Mouse (Mus musculus) adrenal gland, adult 2 months (tissue): ENCODE measurements at regions not wholly inside any gene's neighbourhood (a gene's known extent, or its start where the extent isn't known, plus 50 kb on each side); places are given as distances from the start of the nearest gene placed in this dataset.

Experiments
- DNase-seq: peaks from one replicate; pipeline ENCODE4 v3.0.0; 2021

DNA sequence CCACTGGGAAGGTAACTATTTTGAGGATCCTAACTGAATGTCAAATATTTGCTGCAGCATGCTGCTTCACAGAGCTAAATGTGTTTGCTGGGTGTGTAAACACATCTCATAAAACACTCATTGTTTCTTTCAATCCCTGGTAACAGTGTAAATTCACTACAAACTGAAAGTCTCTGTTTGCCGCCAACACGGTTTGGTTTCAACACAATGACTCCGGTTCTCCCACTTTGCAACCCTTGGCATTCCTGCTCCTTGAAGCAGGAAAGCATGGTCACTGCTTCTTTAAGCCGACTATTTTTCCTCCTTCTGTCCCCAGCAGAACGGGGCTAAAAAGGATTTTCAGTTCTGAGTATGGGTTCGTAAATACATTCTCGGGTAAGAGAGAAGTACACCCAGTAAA is 328.3 kb downstream of the Klf6 start:
- no peak for DNase-seq

DNA sequence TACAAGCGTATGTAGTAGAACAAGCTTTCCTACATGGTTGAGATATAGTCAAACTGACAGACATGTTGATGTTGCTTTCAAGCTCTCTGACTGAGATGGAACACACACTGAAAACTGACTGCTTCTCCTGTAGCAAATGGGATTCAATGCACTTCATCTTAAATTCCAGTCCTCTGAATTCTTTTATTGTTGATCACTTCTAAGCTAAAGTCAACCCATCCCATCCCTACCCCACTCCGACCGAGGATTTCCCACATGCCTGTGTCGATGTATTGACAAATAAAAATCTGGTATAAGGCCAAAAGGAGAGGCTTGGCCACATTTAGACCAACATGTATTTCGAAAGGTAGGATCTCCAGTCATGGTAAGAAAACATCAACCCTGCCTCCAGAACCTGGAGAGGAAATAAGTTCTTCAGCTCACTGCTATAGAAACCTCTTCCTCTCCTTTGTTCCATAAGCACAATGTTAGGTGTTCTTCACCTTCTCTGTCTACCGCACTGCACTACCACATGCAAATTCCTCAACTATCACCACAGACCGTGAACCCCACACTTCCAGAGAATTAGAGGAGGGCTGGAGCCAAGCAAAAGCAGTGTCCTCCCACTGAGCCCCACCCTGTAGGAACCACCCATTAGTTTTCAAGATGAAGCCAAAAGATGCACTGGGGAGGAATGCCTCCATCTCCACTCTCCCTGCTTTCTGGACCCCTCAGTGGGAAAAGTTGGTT is 330.1 kb downstream of the Klf6 start:
- no peak for DNase-seq

DNA sequence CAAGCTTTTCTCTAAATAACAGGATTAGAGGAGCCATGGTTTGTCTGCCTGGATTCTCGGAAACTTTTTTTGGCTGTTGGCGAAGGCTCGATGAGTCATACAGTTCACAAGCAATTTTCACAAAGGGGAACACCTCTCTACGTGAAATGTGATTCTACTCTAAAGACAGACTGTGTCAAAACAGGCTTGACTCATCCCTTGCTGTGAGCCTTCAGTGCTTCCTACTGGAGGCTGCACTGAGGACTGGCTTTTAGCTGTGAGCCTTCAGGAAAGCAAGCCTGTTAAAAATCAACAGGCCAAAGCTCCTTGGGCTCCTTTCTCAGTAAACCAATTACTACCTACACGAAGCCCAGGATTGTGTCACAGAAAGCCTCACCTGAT is 330.6 kb downstream of the Klf6 start:
- DNase-seq: peak; percentile 21

GRCm38 (mm10) chr13:6196690-6197089 is 335.4 kb downstream of the Klf6 start:
- DNase-seq: no peak

DNA sequence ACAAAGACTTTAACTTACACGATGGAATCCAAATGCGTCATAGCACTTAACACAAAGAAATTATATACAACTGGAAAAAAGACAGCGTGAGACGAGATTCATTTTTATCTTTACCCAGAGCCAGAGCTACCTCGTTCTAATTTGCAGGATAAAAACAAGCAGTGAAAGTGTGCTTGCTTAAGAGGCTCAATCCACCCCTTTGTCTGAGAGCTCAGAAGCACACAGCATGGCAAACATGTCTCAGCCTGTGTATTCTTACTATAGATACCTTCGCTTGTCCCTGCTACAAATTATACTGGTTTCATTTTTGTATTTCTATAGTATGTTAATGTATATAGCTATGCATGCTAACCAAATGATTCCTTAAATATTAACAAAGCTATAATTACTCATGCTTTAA is 337.8 kb downstream of the Klf6 start:
- DNase-seq: no peak

GRCm38 (mm10) chr13:6201516-6201915 is 340.2 kb downstream of the Klf6 start:
- DNase-seq: no peak

- no peak for DNase-seq
Observed at GRCm38 (mm10) chr13:6204801-6205200, 343.1 kb upstream of the Pitrm1 start.

DNA sequence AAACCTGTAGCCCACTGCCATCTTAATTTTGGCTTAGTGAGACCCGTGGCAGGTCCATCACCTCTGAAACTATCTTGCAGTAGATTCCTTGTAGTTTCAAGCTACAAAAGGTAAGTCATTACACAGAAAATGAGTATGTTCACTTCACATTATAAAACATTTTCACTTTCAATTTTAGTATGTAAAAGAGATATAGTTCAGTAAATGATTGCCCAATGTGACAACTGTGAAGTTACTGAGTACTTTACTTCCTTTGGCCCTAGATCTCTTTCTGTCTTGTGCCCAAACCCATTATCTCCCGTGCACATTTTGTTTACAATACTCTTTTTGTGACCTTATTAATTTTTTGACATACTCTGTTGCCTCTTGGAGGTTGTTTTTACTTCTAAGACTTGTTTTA is 335.4 kb upstream of the Pitrm1 start:
- DNase-seq: no peak

GRCm38 (mm10) chr13:6214189-6214588 is 333.8 kb upstream of the Pitrm1 start:
- no peak for DNase-seq

DNA sequence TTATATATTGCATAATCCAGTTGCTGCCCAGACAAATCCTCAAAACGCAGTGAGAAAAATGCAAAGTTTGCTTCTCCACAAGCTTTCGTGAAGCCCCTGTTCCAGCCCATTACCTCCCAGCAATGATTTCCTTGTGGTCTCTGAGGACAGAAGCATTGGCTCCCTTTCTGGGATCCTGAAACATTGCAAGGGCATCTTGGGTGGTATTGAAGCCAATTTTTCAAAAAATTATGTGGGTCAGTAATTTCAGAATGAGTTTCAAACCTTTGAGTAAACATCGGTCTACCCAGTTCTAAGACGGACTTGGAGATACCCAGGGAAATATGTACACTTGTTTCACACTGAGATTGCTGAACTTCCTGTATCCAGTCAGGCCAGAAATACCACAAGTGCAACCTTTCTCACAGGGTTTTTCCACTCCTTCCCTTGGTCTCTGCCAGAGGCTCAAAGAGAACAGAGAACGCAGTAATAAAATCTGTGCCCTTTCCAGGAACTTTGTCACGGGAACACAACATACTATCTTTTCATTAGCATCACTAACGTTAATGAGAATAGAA is 321.8 kb upstream of the Pitrm1 start:
- DNase-seq: no peak

GRCm38 (mm10) chr13:6228278-6228677 is 319.7 kb upstream of the Pitrm1 start:
- DNase-seq: no peak

DNA sequence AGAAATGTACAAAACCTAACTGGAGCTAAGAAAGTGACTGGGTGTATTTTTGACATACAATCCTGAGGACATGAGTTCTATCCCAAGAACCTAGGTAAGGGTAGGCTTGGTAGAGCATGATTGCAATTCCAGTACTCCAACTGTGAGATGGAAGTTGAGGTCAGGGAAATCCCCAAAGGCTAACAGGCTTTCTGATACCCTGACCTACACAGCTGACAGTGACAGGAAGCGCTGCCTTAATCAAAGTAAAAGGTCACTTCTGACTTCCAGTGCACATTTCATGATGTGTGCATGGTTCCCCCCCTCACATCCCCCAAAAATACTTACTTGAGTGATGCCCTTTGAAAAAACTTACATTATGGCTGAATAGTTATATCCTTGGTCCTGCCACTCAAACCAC is 312.6 kb upstream of the Pitrm1 start:
- no peak for DNase-seq

GRCm38 (mm10) chr13:6236503-6236902 is 311.4 kb upstream of the Pitrm1 start:
- DNase-seq: no peak

GRCm38 (mm10) chr13:6237201-6237600 is 310.7 kb upstream of the Pitrm1 start:
- DNase-seq: no peak

DNA sequence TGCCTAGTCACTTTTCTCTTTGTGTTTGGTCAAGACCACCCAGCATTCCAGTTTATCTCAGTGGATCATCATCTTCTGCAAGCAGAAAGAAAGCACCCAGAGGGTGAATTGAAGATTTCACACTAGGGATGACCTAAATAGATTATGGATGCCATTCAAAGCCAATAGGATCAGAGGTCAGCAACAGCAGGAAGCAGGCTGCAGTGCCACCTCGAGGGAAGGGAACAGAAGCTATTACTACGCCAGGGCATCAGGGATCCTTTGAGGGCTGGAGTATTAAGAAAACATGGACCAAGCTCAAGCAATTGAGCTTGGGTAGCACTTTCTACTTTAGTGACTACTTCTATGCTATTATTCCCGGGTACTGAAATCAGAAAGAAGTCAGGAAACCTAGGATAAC is 307.1 kb upstream of the Pitrm1 start:
- no peak for DNase-seq

- no peak for DNase-seq
Observed at GRCm38 (mm10) chr13:6241472-6242123, 306.4 kb upstream of the Pitrm1 start.

DNA sequence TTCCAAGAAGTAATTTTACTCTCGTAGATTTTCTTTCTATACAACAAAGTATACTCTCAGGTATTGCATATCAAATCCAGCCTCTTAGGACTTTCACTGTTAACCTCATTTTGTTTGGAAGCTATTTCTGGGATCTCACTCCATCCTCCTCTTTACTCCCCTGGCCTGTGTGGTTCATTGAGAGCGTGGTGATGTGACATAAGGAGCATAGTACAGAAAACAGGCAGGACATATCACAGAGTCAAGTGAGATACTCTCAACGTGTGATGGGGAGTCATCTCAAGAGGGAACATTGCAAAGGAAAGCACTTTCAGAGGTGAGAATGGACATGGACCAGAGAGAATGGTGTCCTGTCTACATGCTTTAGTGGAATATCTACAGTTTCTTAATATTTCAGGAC is 297.8 kb upstream of the Pitrm1 start:
- DNase-seq: no peak

- DNase-seq: no peak
Observed at GRCm38 (mm10) chr13:6251025-6251862, 296.7 kb upstream of the Pitrm1 start.

DNA sequence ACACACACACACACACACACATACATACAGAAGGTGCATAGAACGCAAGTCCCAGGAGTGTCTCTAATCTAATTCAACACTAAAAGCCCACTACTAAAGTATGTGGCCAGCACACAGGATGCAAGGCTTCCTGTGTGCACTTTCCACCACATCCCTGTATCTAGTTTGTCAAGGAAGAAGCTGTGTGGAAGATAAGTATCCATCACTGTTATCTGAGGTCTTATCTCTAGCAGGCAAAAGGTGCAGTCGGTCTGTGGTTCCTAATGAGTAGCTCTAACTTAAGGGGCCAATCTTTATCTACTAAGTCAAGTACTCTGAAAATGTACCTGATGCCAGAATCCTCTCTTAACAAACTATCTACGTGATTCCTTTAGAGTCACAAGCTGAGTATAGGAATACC is 295.8 kb upstream of the Pitrm1 start:
- DNase-seq: no peak

GRCm38 (mm10) chr13:6255303-6255702 is 292.6 kb upstream of the Pitrm1 start:
- DNase-seq: no peak

DNA sequence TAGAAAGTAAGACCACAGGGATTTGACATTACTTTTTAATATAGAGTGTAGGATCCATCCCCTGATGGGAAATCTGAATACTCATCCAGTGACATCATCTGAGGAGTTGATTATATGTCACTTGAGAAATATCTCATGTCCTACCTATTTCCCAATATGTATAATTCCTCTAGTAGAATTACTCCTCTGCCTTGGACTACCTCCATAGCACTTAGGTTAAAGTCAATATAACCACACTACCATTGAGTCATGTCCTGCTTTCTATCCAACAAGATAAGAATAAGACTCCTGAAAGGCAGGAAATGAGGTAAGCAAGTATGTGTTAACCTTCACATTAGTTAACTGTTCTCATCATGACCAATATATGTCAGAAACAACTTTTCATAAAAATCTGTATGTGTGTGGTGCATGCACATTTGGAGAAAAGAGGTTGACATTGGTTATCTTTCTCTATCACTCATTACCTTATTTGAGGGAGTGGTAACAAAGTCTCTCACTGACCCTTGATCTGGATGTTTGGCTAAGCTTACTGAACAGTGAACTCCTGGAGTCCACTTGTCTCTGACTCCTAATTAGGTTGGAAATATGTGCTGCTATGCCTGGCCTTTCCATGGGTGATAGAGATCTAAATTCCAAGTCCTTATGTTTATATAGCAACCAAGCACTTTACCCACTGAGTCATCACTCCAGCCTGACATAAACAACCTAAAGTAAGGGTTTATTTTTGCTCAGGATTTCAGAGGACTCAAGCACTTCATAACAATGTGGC is 292.0 kb upstream of the Pitrm1 start:
- no peak for DNase-seq

GRCm38 (mm10) chr13:6258456-6258855 is 289.5 kb upstream of the Pitrm1 start:
- no peak for DNase-seq
